Mouse (Mus musculus) myocyte (in vitro differentiated cells): ENCODE results near the gene Gm5269.

Experiments used
- CEBPB ChIP-seq: IDR thresholded peaks from 2 replicates; pipeline ENCODE4 v1.6.1; 2011; ENCODE audit warnings: mild to moderate bottlenecking, moderate library complexity; ENCODE audit not compliant: poor library complexity, insufficient read depth, severe bottlenecking
- E2F4 ChIP-seq: IDR thresholded peaks from one replicate; pipeline ENCODE4 v1.6.1; 2011; ENCODE audit warnings: mild to moderate bottlenecking, control low read depth, moderate library complexity; ENCODE audit not compliant: insufficient read depth
- MAX ChIP-seq: IDR thresholded peaks from one replicate; pipeline ENCODE4 v1.6.1; 2011; ENCODE audit warnings: low read depth, mild to moderate bottlenecking, control low read depth
- MYOD1 ChIP-seq, 3 experiments: IDR thresholded peaks; one replicate each; pipeline ENCODE4 v1.6.1; 2011; ENCODE audit warnings: control low read depth in 2 of 3, low read depth in 2 of 3, mild to moderate bottlenecking in 2 of 3, moderate library complexity in 1 of 3; ENCODE audit not compliant: insufficient read length in 2 of 3, control insufficient read depth in 1 of 3
- MYOG ChIP-seq, 3 experiments: IDR thresholded peaks; one replicate each; pipeline ENCODE4 v1.6.1; 2011; ENCODE audit warnings: control low read depth in 2 of 3, low read depth in 2 of 3, mild to moderate bottlenecking in 2 of 3; ENCODE audit not compliant: insufficient read length in 2 of 3, control insufficient read depth in 1 of 3, insufficient read depth in 1 of 3
- POLR2A ChIP-seq: IDR thresholded peaks from one replicate; pipeline ENCODE4 v1.6.1; 2011; ENCODE audit warnings: low read depth, mild to moderate bottlenecking, control low read depth, moderate library complexity; ENCODE audit not compliant: insufficient read length
- POLR2AphosphoS2 ChIP-seq: IDR thresholded peaks from one replicate; pipeline ENCODE4 v1.6.1; 2011; ENCODE audit warnings: low read depth, control low read depth; ENCODE audit not compliant: insufficient read length
- REST ChIP-seq: IDR thresholded peaks from one replicate; pipeline ENCODE4 v1.6.1; 2011; ENCODE audit warnings: mild to moderate bottlenecking, control low read depth, moderate library complexity; ENCODE audit not compliant: insufficient read depth, insufficient read length
- SRF ChIP-seq: IDR thresholded peaks from one replicate; pipeline ENCODE4 v1.6.1; 2011; ENCODE audit warnings: low read depth; ENCODE audit not compliant: control insufficient read depth, insufficient read length
- TCF12 ChIP-seq: IDR thresholded peaks from one replicate; pipeline ENCODE4 v1.6.1; 2011; ENCODE audit warnings: mild to moderate bottlenecking, control low read depth; ENCODE audit not compliant: poor library complexity, insufficient read depth, severe bottlenecking
- TCF3 ChIP-seq: IDR thresholded peaks from one replicate; pipeline ENCODE4 v1.6.1; 2011; ENCODE audit warnings: low read depth, control low read depth; ENCODE audit not compliant: insufficient read length
- USF1 ChIP-seq: IDR thresholded peaks from one replicate; pipeline ENCODE4 v1.6.1; 2011; ENCODE audit warnings: low read depth, mild to moderate bottlenecking, control low read depth, moderate library complexity

- TF ChIP-seq USF1 (no peak), POLR2AphosphoS2 (no peak), MYOG (IDR thresholded peaks at IDR 0.05; ENCODE audit: control insufficient read depth in 1 of 3, insufficient read depth in 1 of 3, insufficient read length in 2 of 3, low read depth in 2 of 3) (no peak), POLR2A (no peak), MAX (no peak), TCF12 (no peak), E2F4 (no peak), SRF (no peak), CEBPB (no peak), MYOD1 (IDR thresholded peaks at IDR 0.05; ENCODE audit: control insufficient read depth in 1 of 3, insufficient read length in 2 of 3, low read depth in 2 of 3) (no peak), TCF3 (no peak), REST (no peak)
Observed at GRCm38 (mm10) chr1:45876450-45877198, 13.4 kb downstream of the Gm5269 start.
